Mouse (Mus musculus): ENCODE measurements at regions not wholly inside any gene's neighbourhood (a gene's known extent, or its start where the extent isn't known, plus 50 kb on each side); places are given as distances from the start of the nearest gene placed in this dataset.

DNA sequence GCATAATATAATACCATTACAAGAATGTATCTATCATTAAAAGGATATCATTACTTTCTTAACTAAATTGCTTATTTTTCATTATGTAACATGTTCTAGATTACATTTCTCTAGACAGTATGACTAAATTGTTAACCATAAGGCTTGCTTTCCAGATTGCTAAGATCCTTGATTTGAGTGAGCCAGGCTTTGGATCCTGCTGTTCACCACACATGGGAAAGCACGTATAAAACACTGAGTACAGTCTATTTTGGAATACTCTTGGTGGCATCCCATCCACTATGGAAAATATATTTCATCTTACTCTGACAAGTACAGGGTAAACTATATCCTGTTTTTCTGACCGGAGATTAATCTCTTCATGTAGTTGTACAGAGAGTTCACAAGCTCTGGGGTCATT lies 268.9 kb upstream of the Rasa1 start:
- TF ChIP-seq CTCF (IDR thresholded peaks at IDR 0.05; ENCODE audit: extremely low read depth, insufficient read depth, low read length) = no peak
- TF ChIP-seq POLR2A (IDR thresholded peaks at IDR 0.05; ENCODE audit: extremely low read depth, insufficient read depth, low read length) = no peak

All from cortical plate, adult 2 months (tissue).